Mouse (Mus musculus) retina, postnatal 1 day (tissue): Measurements from ENCODE around the gene Grm2.

Experiments used
- DNase-seq: peaks from one replicate; pipeline ENCODE4 v3.0.0-alpha.2; 2012

Grm2 gene

GRCm38 (mm10) chr9:106655884-106656720 is at the start of gene Grm2:
Grm2 (minus strand) TSS chr9:106656082.
- DNase-seq: peak; percentile 88

- peak; percentile 36 for DNase-seq
These were observed 37.1 kb upstream of the Grm2 start for GRCm38 (mm10) chr9:106692973-106693481.

GRCm38 (mm10) chr9:106688834-106689233 is 33.0 kb upstream of the Grm2 start:
- DNase-seq: no peak

- peak; percentile 88 for DNase-seq
These were observed 31.2 kb upstream of the Grm2 start for GRCm38 (mm10) chr9:106686983-106687650.

GRCm38 (mm10) chr9:106685249-106686101 is 29.6 kb upstream of the Grm2 start, which contains the start of gene Tex264:
Tex264 (minus strand) TSS chr9:106685927.
- peak; percentile 89 for DNase-seq

GRCm38 (mm10) chr9:106684918-106685248 is 29.0 kb upstream of the Grm2 start:
- DNase-seq: no peak

- no peak for DNase-seq
These were observed 28.4 kb upstream of the Grm2 start for GRCm38 (mm10) chr9:106684093-106684872.

- DNase-seq: no peak
These were observed 25.1 kb upstream of the Grm2 start for GRCm38 (mm10) chr9:106681026-106681425.

GRCm38 (mm10) chr9:106678242-106678641 is 22.4 kb upstream of the Grm2 start:
- DNase-seq: no peak

GRCm38 (mm10) chr9:106677702-106678101 is 21.8 kb upstream of the Grm2 start:
- DNase-seq: no peak

- DNase-seq: peak; percentile 59
These were observed 20.7 kb upstream of the Grm2 start for GRCm38 (mm10) chr9:106676571-106676970.

GRCm38 (mm10) chr9:106675965-106676364 is 20.1 kb upstream of the Grm2 start:
- no peak for DNase-seq

GRCm38 (mm10) chr9:106675480-106675879 is 19.6 kb upstream of the Grm2 start:
- peak; percentile 90 for DNase-seq

- DNase-seq: no peak
These were observed 18.0 kb upstream of the Grm2 start for GRCm38 (mm10) chr9:106673860-106674259.

- DNase-seq: no peak
These were observed 9.0 kb upstream of the Grm2 start for GRCm38 (mm10) chr9:106664856-106665255.

GRCm38 (mm10) chr9:106664433-106664832 is 8.6 kb upstream of the Grm2 start:
- peak; percentile 46 for DNase-seq

GRCm38 (mm10) chr9:106663200-106663599 is 7.3 kb upstream of the Grm2 start:
- no peak for DNase-seq

- DNase-seq: no peak
These were observed 4.1 kb upstream of the Grm2 start for GRCm38 (mm10) chr9:106659935-106660334.

- peak; percentile 35 for DNase-seq
These were observed 3.6 kb upstream of the Grm2 start for GRCm38 (mm10) chr9:106659441-106659840.

GRCm38 (mm10) chr9:106657592-106657991 is 1.7 kb upstream of the Grm2 start:
- no peak for DNase-seq

GRCm38 (mm10) chr9:106656820-106657219 is 938 bp upstream of the Grm2 start:
- DNase-seq: no peak

GRCm38 (mm10) chr9:106652720-106653119 is 3.2 kb downstream of the Grm2 start:
- no peak for DNase-seq
